Mouse (Mus musculus) left cerebral cortex, postnatal 4 days (tissue): Measurements from ENCODE around the gene Ms4a3. TPM values are rescaled to one million over a fixed set of nuclear protein-coding genes. Genes with fewer than 3 reads are reported as not detected.

Experiments
- DNase-seq: peaks from one replicate; pipeline ENCODE4 v3.0.0-alpha.2; 2022
- intact Hi-C: fragments of 180-260 bp; cut with DNase I; formaldehyde crosslinking; loops from one replicate; pipeline ENCODE4 v1.15.1; 2025
- total RNA-seq, 2 experiments: library from RNA; stranded (reverse); gene quantifications; 2 replicates each; pipeline ENCODE4 v1.2.3; 2021

Ms4a3 gene
- total RNA-seq, 2 experiments from 2014 or later: not detected

- no peak for DNase-seq
- intact Hi-C loops: loop anchor here (5.0 kb wide), 1 partner anchor 244 kb away; no protein-coding TSS in a partner anchor
Observed at GRCm38 (mm10) chr19:11601349-11601748, 39.3 kb downstream of the Ms4a3 start.

DNA sequence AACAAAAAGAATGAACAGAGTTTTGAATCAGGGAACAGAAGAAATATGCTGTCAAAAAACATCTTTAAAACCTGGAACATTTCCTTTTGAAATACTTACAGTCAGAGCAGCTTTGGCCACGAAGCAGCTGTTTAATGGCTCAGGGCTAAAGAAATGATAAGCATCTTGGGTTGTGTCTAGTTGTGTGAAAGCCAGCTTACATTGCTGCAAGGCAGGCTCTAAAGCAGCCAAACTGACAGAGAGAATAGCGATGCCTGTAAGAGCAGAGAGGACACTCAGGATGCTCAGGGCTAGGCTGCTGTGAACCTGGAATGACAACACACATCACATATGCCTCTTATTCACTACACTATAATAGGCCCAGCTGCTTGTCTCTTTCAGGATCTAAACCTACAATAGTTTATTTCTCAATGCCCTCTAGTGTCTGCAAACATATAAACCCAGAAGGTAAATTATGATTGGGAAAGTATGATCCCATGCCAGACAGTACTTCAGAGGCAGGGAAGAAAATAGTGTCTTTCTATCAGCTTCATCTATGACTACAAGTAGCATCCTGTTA lies 50.7 kb downstream of the Ms4a3 start:
- intact Hi-C loops: no loop called here
- DNase-seq: no peak

DNA sequence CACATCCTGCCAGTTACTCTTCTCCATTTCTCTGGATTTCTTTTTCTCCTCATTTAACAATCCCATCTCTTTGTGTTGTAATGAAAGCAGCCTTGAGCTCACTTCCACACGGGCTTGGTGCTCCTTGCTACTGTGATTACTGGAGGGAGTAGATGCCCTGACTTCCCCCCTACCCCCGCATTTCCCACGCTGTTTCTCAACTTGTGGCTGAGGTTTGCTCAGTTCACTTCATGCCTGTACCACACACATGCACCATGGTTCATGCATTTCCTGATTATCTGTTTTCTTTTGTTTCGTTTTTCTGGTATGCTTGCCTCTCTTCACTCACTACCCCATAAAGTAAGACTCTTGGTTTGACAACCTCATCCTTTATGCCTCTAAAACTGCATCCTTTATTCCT lies 51.4 kb downstream of the Ms4a3 start:
- intact Hi-C loops: no loop called here
- no peak for DNase-seq

Other genes starting within 250 kb of the Ms4a3 start
- gene Ms4a4c, start 236.1 kb downstream of the Ms4a3 start, total RNA-seq: not detected
- not detected for gene Ms4a4b, start 197.3 kb downstream of the Ms4a3 start, total RNA-seq
- 1 to 10 TPM; 1.4 to 1.8 TPM for gene Ms4a6c, start 171.5 kb downstream of the Ms4a3 start, total RNA-seq
- gene Gm8369, start 154.9 kb downstream of the Ms4a3 start, total RNA-seq: under 1 TPM in 1 of 2 experiments, not detected in 1; 0.10 TPM
- gene Ms4a6b, start 124.3 kb downstream of the Ms4a3 start, total RNA-seq: 1 to 10 TPM; 1.0 to 1.4 TPM
- gene Ms4a4d, start 104.0 kb downstream of the Ms4a3 start, total RNA-seq: not detected
- gene Ms4a6d, start 36.0 kb downstream of the Ms4a3 start, total RNA-seq: under 1 TPM; 0.50 to 0.54 TPM
- gene Ms4a2, start 17.1 kb downstream of the Ms4a3 start, total RNA-seq: under 1 TPM; 0.44 to 0.54 TPM
- not detected for gene Oosp2, start 19.7 kb upstream of the Ms4a3 start, total RNA-seq
- gene Oosp1, start 50.3 kb upstream of the Ms4a3 start, total RNA-seq: not detected
- gene Oosp3, start 56.2 kb upstream of the Ms4a3 start, total RNA-seq: not detected
- gene Gif, start 106.7 kb upstream of the Ms4a3 start, total RNA-seq: not detected
- 10 to 100 TPM; 37.8 to 39.7 TPM for gene Mrpl16, start 129.5 kb upstream of the Ms4a3 start, total RNA-seq
- gene Stx3, start 178.6 kb upstream of the Ms4a3 start, total RNA-seq: 10 to 100 TPM; 20.0 to 22.9 TPM
- not detected for gene Olfr1417, start 198.4 kb upstream of the Ms4a3 start, total RNA-seq
- not detected for gene Olfr1418, start 220.2 kb upstream of the Ms4a3 start, total RNA-seq
- gene Olfr1419, start 234.3 kb upstream of the Ms4a3 start, total RNA-seq: not detected
- not detected for gene Olfr1420, start 245.7 kb upstream of the Ms4a3 start, total RNA-seq